Mouse (Mus musculus) midbrain, postnatal 0 days (tissue): Measurements from ENCODE around the gene Srcin1. TPM values are rescaled to one million over a fixed set of nuclear protein-coding genes. Genes with fewer than 3 reads are reported as not detected.
A peak's percentile ranks its signal among the peaks of the same experiment; 100 is the strongest.

Source experiments
- ATAC-seq: fragments of 200-750 bp; cut with Nextera tagmentation; 2 replicates; pipeline ENCODE4 v1.8.0; 2017; ENCODE audit warnings: moderate number of reproducible peaks, mild to moderate bottlenecking, moderate TSS enrichment, moderate library complexity; ENCODE audit not compliant: low FRiP score
- DNase-seq: peaks from one replicate; pipeline ENCODE4 v3.0.0-alpha.2; 2015; ENCODE audit warnings: low spot score
- H3K27ac ChIP-seq: fragments of 300-500 bp; sonication (generic); 2 replicates; pipeline ENCODE4 v1.5.1; 2014; ENCODE audit warnings: low read depth, mild to moderate bottlenecking, low read length, mixed read lengths
- H3K27me3 ChIP-seq: fragments of 300-500 bp; sonication (generic); 2 replicates; pipeline ENCODE4 v1.6.1; 2014; ENCODE audit warnings: low read length, control low read depth, mixed read lengths; ENCODE audit not compliant: insufficient read depth
- H3K36me3 ChIP-seq: fragments of 300-500 bp; sonication (generic); 2 replicates; pipeline ENCODE4 v1.6.1; 2014; ENCODE audit warnings: low read length, control low read depth, mixed read lengths; ENCODE audit not compliant: insufficient read depth
- H3K4me1 ChIP-seq: fragments of 300-500 bp; sonication (generic); 2 replicates; pipeline ENCODE4 v1.6.1; 2014; ENCODE audit warnings: mild to moderate bottlenecking, control low read depth, antibody characterized with exemption, low read length, mixed read lengths; ENCODE audit not compliant: insufficient read depth
- H3K4me2 ChIP-seq: fragments of 300-500 bp; sonication (generic); 2 replicates; pipeline ENCODE4 v1.6.1; 2014; ENCODE audit warnings: low read depth, mild to moderate bottlenecking, low read length, mixed read lengths; ENCODE audit not compliant: poor library complexity, severe bottlenecking
- H3K4me3 ChIP-seq: fragments of 300-500 bp; sonication (generic); 2 replicates; pipeline ENCODE4 v1.5.1; 2014; ENCODE audit warnings: low read depth, mild to moderate bottlenecking, low read length, moderate library complexity
- H3K9ac ChIP-seq: fragments of 300-500 bp; sonication (generic); replicated peaks from 2 replicates; pipeline ENCODE4 v1.6.1; 2014; ENCODE audit warnings: mild to moderate bottlenecking, low read length, moderate library complexity, mixed read lengths; ENCODE audit not compliant: poor library complexity, severe bottlenecking
- H3K9me3 ChIP-seq: fragments of 300-500 bp; sonication (generic); 2 replicates; pipeline ENCODE4 v1.6.1; 2016; ENCODE audit warnings: low read length, control low read depth
- CTCF ChIP-seq: IDR thresholded peaks from 2 replicates; pipeline ENCODE4 v1.5.1; 2016; ENCODE audit warnings: antibody characterized with exemption, mild to moderate bottlenecking
- WGBS: fragments of 180-500 bp; shearing (Covaris S2); extraction: QIAGEN DNeasy Blood & Tissue Kit; methylation state at CpG from one replicate; pipeline ENCODE4 v1.1.7; 2014; 5-methylcytosine and 5-hydroxymethylcytosine counted together
- polyA plus RNA-seq: library from polyadenylated mRNA; unstranded; fragments of >200 nt; fragmentation: Nextera tagmentation; extraction: Ambion mirVana; gene quantifications from 2 replicates; pipeline ENCODE4 v1.2.1, GENCODE M21; 2015
- total RNA-seq: library from RNA; depleted of rRNA; stranded (reverse); fragments of >200 nt; gene quantifications from 2 replicates; pipeline ENCODE4 v1.2.3, GENCODE M21; 2014

Srcin1 gene
- total and polyA plus RNA-seq, 2 experiments from 2014 or later, result 14.0 to 95.0 TPM

DNA sequence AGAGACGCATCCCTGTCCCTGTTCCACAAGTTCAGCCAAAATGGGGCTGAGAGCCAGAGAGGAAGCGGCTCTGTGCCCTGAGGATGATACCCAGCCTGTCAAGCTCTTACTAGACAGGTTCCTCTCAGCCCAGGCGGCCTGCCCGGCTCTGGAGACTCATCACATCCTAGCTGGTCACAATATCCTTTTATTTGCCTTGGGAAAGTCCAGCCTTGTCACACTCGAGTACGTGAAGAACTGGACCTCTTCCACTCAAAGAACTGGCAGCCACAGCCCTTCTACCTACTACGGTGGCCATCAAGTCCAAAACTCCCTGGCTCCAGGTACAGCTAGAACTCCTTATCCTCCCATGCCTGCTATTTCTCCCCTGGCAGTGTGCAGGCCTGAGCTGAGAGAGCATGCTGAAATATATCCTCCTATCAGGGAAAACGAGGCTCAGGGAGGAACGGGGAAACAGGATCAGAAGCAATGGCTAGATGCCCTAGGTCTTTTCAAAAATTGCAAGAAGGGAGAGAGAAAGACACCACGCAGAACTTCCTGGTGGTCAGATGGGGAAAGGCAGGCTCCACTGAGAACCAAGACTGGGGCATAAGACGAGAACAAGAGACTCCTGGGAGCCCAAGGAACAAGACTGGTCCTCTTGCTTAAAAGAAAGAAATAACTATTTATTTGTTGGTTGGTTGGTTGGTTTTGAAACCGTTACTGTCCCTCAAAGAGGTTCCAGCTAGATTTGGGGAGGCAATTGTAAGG lies 27.9 kb downstream of the Srcin1 start:
- H3K4me1 ChIP-seq, result peaks cover 20% of the 10 kb centered on the region
- ATAC-seq, result no peak
- H3K27ac ChIP-seq, result no peak overlapping the region
- H3K9ac ChIP-seq, result no peak overlapping the region; the same call in 1 of the 2 replicates
- H3K4me2 ChIP-seq, result no peak overlapping the region
- no peaks in the 10 kb centered on the region; the same call in 1 of the 2 replicates for H3K27me3 ChIP-seq
- H3K36me3 ChIP-seq, result peaks cover 4% of the 10 kb centered on the region; the same call in 1 of the 2 replicates
- no peak for DNase-seq
- TF ChIP-seq CTCF, result peak; percentile 33
- no peak overlapping the region for H3K4me3 ChIP-seq
- no peaks in the 10 kb centered on the region for H3K9me3 ChIP-seq
- WGBS, result 68% methylated on average over 12 of the region's 12 CpGs

DNA sequence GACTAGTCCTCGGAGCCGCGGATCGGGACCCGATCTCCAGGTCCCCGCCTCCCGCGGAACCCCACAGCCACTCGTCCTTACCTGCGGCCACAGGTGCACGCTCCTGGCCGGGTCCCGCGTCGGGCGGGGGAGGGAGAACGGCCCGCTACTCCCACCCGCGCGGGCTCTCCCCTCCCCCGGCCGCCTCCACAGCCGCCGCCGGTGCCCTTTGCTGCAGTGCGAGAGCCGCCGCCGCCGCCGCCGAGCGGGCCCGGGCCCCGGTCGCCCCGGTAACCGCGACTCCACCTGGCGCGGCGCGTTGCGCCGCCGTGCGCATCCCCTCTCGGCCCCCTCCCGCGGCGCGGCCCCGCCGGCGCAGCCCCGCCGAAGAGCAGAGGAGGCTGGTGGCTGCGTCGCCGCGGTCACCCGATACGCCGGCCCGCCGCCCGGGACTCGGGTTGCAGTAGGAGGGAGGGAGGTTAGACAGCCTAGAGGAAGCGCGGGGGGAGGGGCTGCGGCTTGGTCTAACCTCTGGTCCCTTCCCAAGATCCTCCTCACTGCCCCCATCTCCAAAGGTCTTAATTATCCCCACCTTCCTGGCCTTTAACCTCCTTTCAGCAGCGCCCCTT lies 29.1 kb downstream of the Srcin1 start:
- ATAC-seq, result peak; percentile 48; the same call in 1 of the 2 replicates
- no peak for DNase-seq
- Histone ChIP-seq H3K27ac (no peak overlapping the region), H3K27me3 (no peaks in the 10 kb centered on the region; the same call in 1 of the 2 replicates), H3K9me3 (no peaks in the 10 kb centered on the region), H3K36me3 (peaks cover 4% of the 10 kb centered on the region), H3K9ac (peak overlapping the region; percentile 59), H3K4me1 (peaks cover 14% of the 10 kb centered on the region), H3K4me3 (peak overlapping the region; percentile 42), H3K4me2 (peak overlapping the region; percentile 65)
- 1% methylated on average over 37 of the region's 73 CpGs for WGBS
- TF ChIP-seq CTCF, result no peak

DNA sequence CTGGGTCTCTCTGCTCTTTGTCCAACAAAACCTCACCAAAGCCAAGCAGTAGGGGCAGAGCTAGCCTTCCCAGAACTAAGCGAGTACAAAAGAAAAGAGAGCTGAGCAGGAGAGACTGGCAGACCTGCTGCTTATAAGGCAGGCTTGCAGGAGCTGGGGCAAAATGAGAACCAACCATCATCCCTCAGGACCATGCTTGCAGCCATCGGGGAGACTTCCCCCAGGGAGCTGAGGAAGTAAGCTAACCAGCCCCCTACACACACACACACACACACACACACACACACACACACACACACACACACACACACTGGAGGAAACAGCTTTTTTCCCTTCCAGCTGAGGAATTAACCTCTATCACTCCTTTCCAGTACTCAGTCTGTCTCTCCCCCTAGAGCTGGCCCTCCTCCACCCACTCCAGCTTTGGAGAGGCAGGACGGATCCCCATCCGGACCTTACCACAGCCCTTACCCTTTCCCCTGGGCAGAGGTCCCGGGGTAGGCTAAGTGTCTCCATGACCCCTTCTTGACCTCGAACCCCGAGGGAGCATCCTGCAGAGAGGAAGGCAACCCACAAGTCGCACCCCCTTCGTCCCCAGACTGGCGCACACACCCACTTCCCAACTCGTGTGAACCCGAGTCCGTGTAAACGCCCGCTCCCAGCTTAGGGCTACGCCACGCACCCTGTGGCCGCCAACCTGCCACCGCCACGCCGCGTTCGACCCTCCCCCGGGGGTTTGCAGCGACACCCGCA lies 30.0 kb downstream of the Srcin1 start:
- WGBS, result 8% methylated on average over 26 of the region's 26 CpGs
- peak overlapping the region; percentile 65 for H3K4me2 ChIP-seq
- peak overlapping the region; percentile 59 for H3K9ac ChIP-seq
- DNase-seq, result no peak
- H3K27me3 ChIP-seq, result no peaks in the 10 kb centered on the region
- no peak overlapping the region for H3K27ac ChIP-seq
- H3K9me3 ChIP-seq, result no peaks in the 10 kb centered on the region
- no peak for TF ChIP-seq CTCF
- H3K4me3 ChIP-seq, result peak overlapping the region; percentile 42
- H3K36me3 ChIP-seq, result peaks cover 4% of the 10 kb centered on the region
- no peak for ATAC-seq
- peaks cover 14% of the 10 kb centered on the region for H3K4me1 ChIP-seq

DNA sequence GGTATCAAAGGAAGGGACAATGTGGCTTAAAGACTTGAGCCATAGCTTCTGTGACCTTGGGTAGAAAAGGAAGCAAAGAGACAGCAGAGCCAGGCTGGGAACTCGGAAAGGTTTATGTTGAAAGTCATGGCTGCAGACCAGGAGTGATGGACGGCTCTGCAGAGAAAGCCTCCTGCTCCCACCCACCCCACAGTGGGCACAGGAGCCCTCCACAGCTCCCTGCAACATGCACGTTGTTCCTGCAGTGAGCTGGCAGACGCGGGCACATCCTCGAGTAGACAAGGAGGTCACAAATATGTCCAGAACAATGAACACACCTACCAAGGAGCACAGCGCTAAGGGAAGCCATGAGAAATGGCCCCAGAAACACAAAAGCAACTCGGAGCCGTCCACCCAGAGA lies 32.1 kb downstream of the Srcin1 start:
- peaks cover 14% of the 10 kb centered on the region for H3K4me1 ChIP-seq
- 85% methylated on average over 9 of the region's 9 CpGs for whole genome bisulfite sequencing

DNA sequence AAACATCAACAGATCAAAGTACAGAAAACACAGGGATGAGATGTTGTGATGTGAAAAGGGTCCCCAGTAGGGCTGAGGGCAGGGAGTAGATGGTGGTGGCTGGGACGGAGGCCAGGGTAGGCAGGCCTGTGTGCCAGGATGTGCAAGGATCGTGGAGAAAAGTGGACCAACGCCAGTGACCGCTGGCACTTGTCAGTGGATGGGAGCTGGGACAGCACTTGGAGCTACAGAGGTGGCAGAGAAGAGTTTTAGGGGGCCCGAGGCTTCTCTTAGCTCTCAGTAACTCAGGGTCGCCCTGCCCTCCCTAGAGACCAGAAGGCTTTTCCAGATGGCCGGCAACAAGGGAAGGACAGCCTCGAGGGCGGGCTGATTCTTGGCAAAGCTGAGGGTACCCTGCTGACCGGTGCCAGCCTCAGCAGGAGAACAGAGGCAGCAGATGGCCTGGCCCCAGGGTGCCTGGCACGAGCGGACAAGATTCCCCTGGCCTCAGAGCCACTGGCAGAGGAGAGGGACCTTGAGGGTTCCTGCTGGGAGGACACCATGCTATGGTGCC lies 32.7 kb downstream of the Srcin1 start:
- H3K27ac ChIP-seq, result peak overlapping the region; percentile 7; the same call in 1 of the 2 replicates
- no peak overlapping the region for H3K4me3 ChIP-seq
- H3K4me2 ChIP-seq, result no peak overlapping the region
- no peaks in the 10 kb centered on the region for H3K9me3 ChIP-seq
- 36% methylated on average over 12 of the region's 12 CpGs for WGBS
- DNase-seq, result peak; percentile 90
- TF ChIP-seq CTCF, result no peak
- no peak overlapping the region; the same call in 1 of the 2 replicates for H3K9ac ChIP-seq
- no peaks in the 10 kb centered on the region; the same call in 1 of the 2 replicates for H3K36me3 ChIP-seq
- H3K27me3 ChIP-seq, result no peaks in the 10 kb centered on the region
- H3K4me1 ChIP-seq, result peaks cover 14% of the 10 kb centered on the region
- ATAC-seq, result no peak

More for the DNA sequence above, 32.1 kb downstream of the Srcin1 start:
- no peak for TF ChIP-seq CTCF
- DNase-seq, result no peak
- H3K9me3 ChIP-seq, result no peaks in the 10 kb centered on the region
- no peak overlapping the region for H3K4me2 ChIP-seq
- H3K27me3 ChIP-seq, result no peaks in the 10 kb centered on the region
- no peak for ATAC-seq
- peaks cover 2% of the 10 kb centered on the region for H3K36me3 ChIP-seq
- H3K27ac ChIP-seq, result no peak overlapping the region
- H3K9ac ChIP-seq, result no peak overlapping the region
- no peak overlapping the region for H3K4me3 ChIP-seq
